In genomic region chr15:102988078-102988477, GRCm38 (mm10) we compare ENCODE assay signal across 16 mouse cellular contexts. TPM values are rescaled to one million over a fixed set of nuclear protein-coding genes. Genes with fewer than 3 reads are reported as not detected.
DNase-seq lines count a peak whose midpoint lies in the region; ATAC-seq lines count a peak whose summit lies in the region.
"Had no signal": no experiment of that assay in that cellular context is flagged by ENCODE, and none has a peak within 500 bp of the region (broad histone marks: within the 10 kb centered on the region; RNA-seq: fewer than 3 reads in every experiment).

No protein-coding gene starts in this region.

- no peak for DNase-seq in neural tube, embryonic 11.5 days (ENCODE audit: low spot score)
- no peak for DNase-seq in neural tube, embryonic 10.5 days (ENCODE audit: extremely low spot score, low spot score)
- no peak for DNase-seq in forebrain, embryonic 10.5 days (ENCODE audit: extremely low spot score, low spot score)
- DNase-seq in thymus, postnatal 36 days = no peak
- DNase-seq in lung, postnatal 10 days = no peak

- no peak for ATAC-seq in neural tube, embryonic 11.5 days (ENCODE audit: insufficient read depth, low FRiP score, low TSS enrichment)
- no peak for ATAC-seq in neural tube, embryonic 12.5 days (ENCODE audit: low FRiP score, low read depth)
- no peak for ATAC-seq in neural tube, embryonic 14.5 days (ENCODE audit: low read depth)
- ATAC-seq: forebrain, embryonic 16.5 days had no signal

- H3K27ac ChIP-seq in neural tube, embryonic 11.5 days (ENCODE audit: low read depth, low read length) = peak overlapping the region; percentile 98
- 0 out of 2 replicates have a peak overlapping the region, but pooled peaks have one; percentile 16 for H3K27ac ChIP-seq in neural tube, embryonic 12.5 days
- peak overlapping the region; percentile 75; the same call in 1 of the 2 replicates for H3K27ac ChIP-seq in neural tube, embryonic 14.5 days (ENCODE audit: low read depth, low read length)
- H3K27ac ChIP-seq in forebrain, embryonic 10.5 days = no peak overlapping the region
- H3K27ac ChIP-seq: embryonic facial prominence, embryonic 10.5 days; embryonic facial prominence, embryonic 12.5 days; forebrain, embryonic 12.5 days had no signal

- peaks cover 30% of the 10 kb centered on the region for H3K4me1 ChIP-seq in neural tube, embryonic 11.5 days (ENCODE audit: control insufficient read depth, insufficient read depth, low read length)
- peaks cover 77% of the 10 kb centered on the region for H3K4me1 ChIP-seq in neural tube, embryonic 12.5 days
- peaks cover 68% of the 10 kb centered on the region for H3K4me1 ChIP-seq in neural tube, embryonic 14.5 days (ENCODE audit: control insufficient read depth, insufficient read depth, low read length)
- peaks cover 5% of the 10 kb centered on the region for H3K4me1 ChIP-seq in forebrain, embryonic 10.5 days
- H3K4me1 ChIP-seq: forebrain, embryonic 12.5 days had no signal

- peak overlapping the region; percentile 95; the same call in 1 of the 2 replicates for H3K4me3 ChIP-seq in neural tube, embryonic 11.5 days (ENCODE audit: low read depth, low read length)
- H3K4me3 ChIP-seq in neural tube, embryonic 12.5 days = no peak overlapping the region
- H3K4me3 ChIP-seq in neural tube, embryonic 14.5 days (ENCODE audit: low read depth, low read length) = no peak overlapping the region
- H3K4me3 ChIP-seq in forebrain, embryonic 10.5 days = no peak overlapping the region
- H3K4me3 ChIP-seq: embryonic facial prominence, embryonic 10.5 days; embryonic facial prominence, embryonic 12.5 days; forebrain, embryonic 12.5 days had no signal

- peak overlapping the region; percentile 90 for H3K4me2 ChIP-seq in neural tube, embryonic 11.5 days (ENCODE audit: low read depth)
- peak overlapping the region; percentile 86 for H3K4me2 ChIP-seq in neural tube, embryonic 12.5 days (replicated peaks)
- H3K4me2 ChIP-seq in neural tube, embryonic 14.5 days (ENCODE audit: low read depth, low read length) = peak overlapping the region; percentile 94
- H3K4me2 ChIP-seq: embryonic facial prominence, embryonic 12.5 days; forebrain, embryonic 12.5 days had no signal

- no peaks in the 10 kb centered on the region for H3K9me3 ChIP-seq in neural tube, embryonic 11.5 days (ENCODE audit: control insufficient read depth, low read length)
- H3K9me3 ChIP-seq in neural tube, embryonic 12.5 days = no peaks in the 10 kb centered on the region
- H3K9me3 ChIP-seq in neural tube, embryonic 14.5 days (ENCODE audit: control insufficient read depth, low read length) = no peaks in the 10 kb centered on the region
- H3K9me3 ChIP-seq in forebrain, embryonic 10.5 days = no peaks in the 10 kb centered on the region
- H3K9me3 ChIP-seq: embryonic facial prominence, embryonic 10.5 days; embryonic facial prominence, embryonic 12.5 days; forebrain, embryonic 12.5 days had no signal

- peaks cover 2% of the 10 kb centered on the region; the same call in 1 of the 2 replicates for H3K36me3 ChIP-seq in neural tube, embryonic 11.5 days (ENCODE audit: control insufficient read depth, insufficient read depth, low read length)
- peaks cover 4% of the 10 kb centered on the region; the same call in 1 of the 2 replicates for H3K36me3 ChIP-seq in neural tube, embryonic 12.5 days
- no peaks in the 10 kb centered on the region for H3K36me3 ChIP-seq in neural tube, embryonic 14.5 days (ENCODE audit: control insufficient read depth, insufficient read depth, low read length)
- no peaks in the 10 kb centered on the region for H3K36me3 ChIP-seq in forebrain, embryonic 10.5 days (replicated peaks)
- H3K36me3 ChIP-seq: embryonic facial prominence, embryonic 10.5 days; embryonic facial prominence, embryonic 12.5 days; forebrain, embryonic 12.5 days had no signal

- H3K9ac ChIP-seq in neural tube, embryonic 11.5 days (ENCODE audit: low read length) = peak overlapping the region; percentile 58
- H3K9ac ChIP-seq in neural tube, embryonic 12.5 days = peak overlapping the region; percentile 100
- H3K9ac ChIP-seq in neural tube, embryonic 14.5 days (replicated peaks; ENCODE audit: low read depth, low read length) = peak overlapping the region; percentile 26; the same call in 1 of the 2 replicates
- H3K9ac ChIP-seq: embryonic facial prominence, embryonic 12.5 days; forebrain, embryonic 12.5 days had no signal

- 13% methylated on average over 5 of the region's 5 CpGs for WGBS in neural tube, embryonic 11.5 days
- WGBS in neural tube, embryonic 12.5 days = 19% methylated on average over 5 of the region's 5 CpGs
- WGBS in neural tube, embryonic 14.5 days = 17% methylated on average over 5 of the region's 5 CpGs
- 16% methylated on average over 5 of the region's 5 CpGs for WGBS in forebrain, embryonic 10.5 days

- peaks cover 39% of the 10 kb centered on the region for H3K27me3 ChIP-seq in neural tube, embryonic 11.5 days (ENCODE audit: control insufficient read depth, insufficient read depth, low read length)
- peaks cover 35% of the 10 kb centered on the region for H3K27me3 ChIP-seq in neural tube, embryonic 12.5 days (replicated peaks)
- H3K27me3 ChIP-seq in neural tube, embryonic 14.5 days (ENCODE audit: control insufficient read depth, insufficient read depth, low read length) = no peaks in the 10 kb centered on the region
- peaks cover 100% of the 10 kb centered on the region for H3K27me3 ChIP-seq in forebrain, embryonic 10.5 days (ENCODE audit: poor library complexity, severe bottlenecking)

RNA-seq across cellular contexts. Expression of gene Hoxc8, which starts 2.3 kb away (rescaled TPM):
- polyA plus RNA-seq in neural tube, embryonic 11.5 days (2014; fragmentation: Nextera tagmentation; extraction: Ambion mirVana) = 63.7 and 67.1 TPM in 2 replicates
- polyA plus RNA-seq in neural tube, embryonic 12.5 days (2016; fragmentation: Nextera tagmentation; extraction: Ambion mirVana) = 44.5 and 65.6 TPM in 2 replicates
- polyA plus RNA-seq in neural tube, embryonic 14.5 days (2014; fragmentation: Nextera tagmentation; extraction: Ambion mirVana) = 50.1 and 136 TPM in 2 replicates
- polyA plus RNA-seq in forebrain, embryonic 10.5 days (2016; fragmentation: Nextera tagmentation; extraction: Ambion mirVana) = not detected in 2 replicates
- polyA plus RNA-seq: brain, embryonic 14.5 days; embryonic facial prominence, embryonic 10.5 days; embryonic facial prominence, embryonic 12.5 days; embryonic facial prominence, embryonic 14.5 days; forebrain, embryonic 12.5 days; forebrain, embryonic 14.5 days; forebrain, embryonic 16.5 days had no signal

RNA-seq across cellular contexts. Expression of gene Hoxc6, which starts 10.0 kb away (rescaled TPM):
- 95.9 and 96.4 TPM in 2 replicates for polyA plus RNA-seq in neural tube, embryonic 11.5 days (2014; fragmentation: Nextera tagmentation; extraction: Ambion mirVana)
- polyA plus RNA-seq in neural tube, embryonic 12.5 days (2016; fragmentation: Nextera tagmentation; extraction: Ambion mirVana) = 68.8 and 77.1 TPM in 2 replicates
- 23.0 and 38.7 TPM in 2 replicates for polyA plus RNA-seq in neural tube, embryonic 14.5 days (2014; fragmentation: Nextera tagmentation; extraction: Ambion mirVana)
- polyA plus RNA-seq in forebrain, embryonic 10.5 days (2016; fragmentation: Nextera tagmentation; extraction: Ambion mirVana) = not detected in 2 replicates
- polyA plus RNA-seq: activated CD4-positive, CD25-positive, alpha-beta regulatory T cell, adult 4 months; CD4-positive, CD25-positive, alpha-beta regulatory T cell, adult 4 months; embryonic facial prominence, embryonic 10.5 days; embryonic facial prominence, embryonic 12.5 days; forebrain, embryonic 12.5 days; forebrain, embryonic 14.5 days; forebrain, embryonic 16.5 days had no signal

RNA-seq across cellular contexts. Expression of gene Hoxc9, which starts 11.8 kb away (rescaled TPM):
- 36.1 and 40.0 TPM in 2 replicates for polyA plus RNA-seq in neural tube, embryonic 11.5 days (2014; fragmentation: Nextera tagmentation; extraction: Ambion mirVana)
- polyA plus RNA-seq in neural tube, embryonic 12.5 days (2016; fragmentation: Nextera tagmentation; extraction: Ambion mirVana) = 45.2 and 47.4 TPM in 2 replicates
- polyA plus RNA-seq in neural tube, embryonic 14.5 days (2014; fragmentation: Nextera tagmentation; extraction: Ambion mirVana) = 46.9 and 49.8 TPM in 2 replicates
- not detected in 2 replicates for polyA plus RNA-seq in forebrain, embryonic 10.5 days (2016; fragmentation: Nextera tagmentation; extraction: Ambion mirVana)
- polyA plus RNA-seq: activated CD4-positive, CD25-positive, alpha-beta regulatory T cell, adult 4 months; brain, embryonic 14.5 days; CD4-positive, CD25-positive, alpha-beta regulatory T cell, adult 4 months; embryonic facial prominence, embryonic 10.5 days; embryonic facial prominence, embryonic 12.5 days; embryonic facial prominence, embryonic 14.5 days; forebrain, embryonic 12.5 days; forebrain, embryonic 14.5 days; forebrain, embryonic 16.5 days had no signal

RNA-seq across cellular contexts. Expression of gene Hoxc5, which starts 20.8 kb away (rescaled TPM):
- polyA plus RNA-seq in neural tube, embryonic 11.5 days (2014; fragmentation: Nextera tagmentation; extraction: Ambion mirVana) = 36.3 and 37.3 TPM in 2 replicates
- 32.1 and 35.5 TPM in 2 replicates for polyA plus RNA-seq in neural tube, embryonic 12.5 days (2016; fragmentation: Nextera tagmentation; extraction: Ambion mirVana)
- 3.6 and 10.2 TPM in 2 replicates for polyA plus RNA-seq in neural tube, embryonic 14.5 days (2014; fragmentation: Nextera tagmentation; extraction: Ambion mirVana)
- not detected in 2 replicates for polyA plus RNA-seq in forebrain, embryonic 10.5 days (2016; fragmentation: Nextera tagmentation; extraction: Ambion mirVana)
- polyA plus RNA-seq: activated CD4-positive, CD25-positive, alpha-beta regulatory T cell, adult 4 months; CD4-positive, CD25-positive, alpha-beta regulatory T cell, adult 4 months; forebrain, embryonic 12.5 days; forebrain, embryonic 14.5 days; forebrain, embryonic 16.5 days had no signal

RNA-seq across cellular contexts. Expression of gene Hoxc10, which starts 21.5 kb away (rescaled TPM):
- polyA plus RNA-seq in neural tube, embryonic 11.5 days (2014; fragmentation: Nextera tagmentation; extraction: Ambion mirVana) = 58.3 and 60.4 TPM in 2 replicates
- 62.1 and 77.3 TPM in 2 replicates for polyA plus RNA-seq in neural tube, embryonic 12.5 days (2016; fragmentation: Nextera tagmentation; extraction: Ambion mirVana)
- 46.1 and 94.7 TPM in 2 replicates for polyA plus RNA-seq in neural tube, embryonic 14.5 days (2014; fragmentation: Nextera tagmentation; extraction: Ambion mirVana)
- not detected in 2 replicates for polyA plus RNA-seq in forebrain, embryonic 10.5 days (2016; fragmentation: Nextera tagmentation; extraction: Ambion mirVana)
- polyA plus RNA-seq: activated CD4-positive, CD25-positive, alpha-beta regulatory T cell, adult 4 months; brain, embryonic 14.5 days; CD4-positive, CD25-positive, alpha-beta regulatory T cell, adult 4 months; embryonic facial prominence, embryonic 10.5 days; embryonic facial prominence, embryonic 12.5 days; embryonic facial prominence, embryonic 14.5 days; forebrain, embryonic 12.5 days; forebrain, embryonic 14.5 days; forebrain, embryonic 16.5 days had no signal

Comparison
In these comparisons a context has a peak if more than half of its experiments do, and no peak if none do; other contexts are left out.
1. H3K9ac ChIP-seq: peak in every context shown above with its lines; median percentile 100 in neural tube, embryonic 12.5 days; 58 in neural tube, embryonic 11.5 days; 26 in neural tube, embryonic 14.5 days.
2. RNA of gene Hoxc8, which starts 2.3 kb away (polyA plus RNA-seq): 44.5 to 65.6 TPM in neural tube, embryonic 12.5 days, 63.7 to 67.1 TPM in neural tube, embryonic 11.5 days and 50.1 to 136 TPM in neural tube, embryonic 14.5 days; not detected in forebrain, embryonic 10.5 days; every median in the first group is over 10 times any median in the second.
3. RNA of gene Hoxc6, which starts 10.0 kb away (polyA plus RNA-seq): 95.9 to 96.4 TPM in neural tube, embryonic 11.5 days, 68.8 to 77.1 TPM in neural tube, embryonic 12.5 days and 23.0 to 38.7 TPM in neural tube, embryonic 14.5 days; not detected in forebrain, embryonic 10.5 days; every median in the first group is over 10 times any median in the second.
4. RNA of gene Hoxc9, which starts 11.8 kb away (polyA plus RNA-seq): 45.2 to 47.4 TPM in neural tube, embryonic 12.5 days, 46.9 to 49.8 TPM in neural tube, embryonic 14.5 days and 36.1 to 40.0 TPM in neural tube, embryonic 11.5 days; not detected in forebrain, embryonic 10.5 days; every median in the first group is over 10 times any median in the second.
5. Peak in every context shown above with its lines, with median percentiles within 50 percentile points of each other: H3K4me2 ChIP-seq.